Mouse (Mus musculus) CH12.LX (cell line): Measurements from ENCODE around the gene Lamtor5. TPM values are rescaled to one million over a fixed set of nuclear protein-coding genes. Genes with fewer than 3 reads are reported as not detected.
A peak's percentile ranks its signal among the peaks of the same experiment; 100 is the strongest.

Source experiments
- DNase-seq: peaks from one replicate; pipeline ENCODE4 v3.0.0-alpha.2; 2013; ENCODE audit errors: extremely low read depth
- H3K27ac ChIP-seq: 2 replicates; pipeline ENCODE4 v1.5.1; 2012; ENCODE audit warnings: low read depth, mild to moderate bottlenecking, control low read depth, moderate library complexity; ENCODE audit not compliant: insufficient read depth
- H3K27me3 ChIP-seq: replicated peaks from 2 replicates; pipeline ENCODE3; 2012; ENCODE audit warnings: inconsistent platforms
- H3K36me3 ChIP-seq, 2 experiments: replicated peaks in 1 of 2; 2 replicates each; pipeline versions ENCODE3 to v1.6.1; 2012; ENCODE audit warnings: inconsistent platforms in 1 of 2, low read length in 1 of 2, mild to moderate bottlenecking in 1 of 2, mixed read lengths in 1 of 2, moderate library complexity in 1 of 2; ENCODE audit not compliant: control insufficient read depth in 1 of 2, insufficient read depth in 1 of 2
- H3K4me1 ChIP-seq, 2 experiments: 2 replicates each; pipeline ENCODE4 v1.6.1; 2012; ENCODE audit warnings: inconsistent platforms in 1 of 2, moderate library complexity in 1 of 2; ENCODE audit not compliant: insufficient read depth in 2 of 2, control insufficient read depth in 1 of 2
- H3K4me2 ChIP-seq: 2 replicates; pipeline ENCODE4 v1.6.1; 2012; ENCODE audit warnings: low read depth, mild to moderate bottlenecking, control low read depth; ENCODE audit not compliant: poor library complexity, insufficient read depth, severe bottlenecking
- H3K4me3 ChIP-seq, 3 experiments: fragments of 150-350 bp in 1 of 3; sonication (generic) in 1 of 3; replicated peaks in 1 of 3; 2 replicates each; pipeline versions ENCODE3 to v1.5.1; 2011 to 2012; ENCODE audit warnings: low read depth in 2 of 3, low read length in 2 of 3, mild to moderate bottlenecking in 2 of 3, moderate library complexity in 2 of 3, control low read depth in 1 of 3, improper control_type of control experiment in 1 of 3, inconsistent platforms in 1 of 3, mixed read lengths in 1 of 3; ENCODE audit not compliant: poor library complexity in 1 of 3
- H3K79me2 ChIP-seq: replicated peaks from 2 replicates; pipeline ENCODE4 v1.6.1; 2012; ENCODE audit warnings: mild to moderate bottlenecking, moderate library complexity; ENCODE audit not compliant: control insufficient read depth, poor library complexity, insufficient read depth, severe bottlenecking; ENCODE audit errors: extremely low read depth
- H3K9ac ChIP-seq: 2 replicates; pipeline ENCODE4 v1.6.1; 2012; ENCODE audit warnings: low read depth, mild to moderate bottlenecking, control low read depth, moderate library complexity; ENCODE audit not compliant: insufficient read depth
- H3K9me3 ChIP-seq: replicated peaks from 2 replicates; pipeline ENCODE3; 2012; ENCODE audit warnings: low read length, inconsistent platforms, mixed read lengths
- BHLHE40 ChIP-seq: IDR thresholded peaks from 2 replicates; pipeline ENCODE4 v1.6.1; 2011; ENCODE audit warnings: mild to moderate bottlenecking, low read depth, low read length, improper control_type of control experiment
- CHD1 ChIP-seq: IDR thresholded peaks from 2 replicates; pipeline ENCODE4 v1.6.1; 2012; ENCODE audit warnings: low read depth, low read length, improper control_type of control experiment, inconsistent platforms
- CTCF ChIP-seq, 2 experiments: IDR thresholded peaks in 1 of 2; conservative IDR thresholded peaks in 1 of 2; 2 replicates each; pipeline ENCODE4 v1.5.1; 2011 to 2012; ENCODE audit warnings: low read depth in 2 of 2, low read length in 2 of 2, improper control_type of control experiment in 1 of 2, inconsistent platforms in 1 of 2, mild to moderate bottlenecking in 1 of 2, moderate library complexity in 1 of 2
- ELF1 ChIP-seq: IDR thresholded peaks from 2 replicates; pipeline ENCODE4 v1.6.1; 2014; ENCODE audit warnings: low read depth, mild to moderate bottlenecking, inconsistent platforms, low read length, improper control_type of control experiment
- EP300 ChIP-seq: IDR thresholded peaks from 2 replicates; pipeline ENCODE4 v1.6.1; 2011; ENCODE audit warnings: low read length, improper control_type of control experiment
- ETS1 ChIP-seq: conservative IDR thresholded peaks from 2 replicates; pipeline ENCODE4 v1.6.1; 2012; ENCODE audit warnings: low read depth, mild to moderate bottlenecking, inconsistent platforms, low read length, improper control_type of control experiment, moderate library complexity
- GABPA ChIP-seq: IDR thresholded peaks from 2 replicates; pipeline ENCODE4 v1.6.1; 2012; ENCODE audit warnings: low read depth, low read length, improper control_type of control experiment, inconsistent platforms; ENCODE audit not compliant: insufficient replicate concordance
- HCFC1 ChIP-seq: IDR thresholded peaks from 2 replicates; pipeline ENCODE4 v1.6.1; 2012; ENCODE audit warnings: low read depth, mild to moderate bottlenecking, inconsistent platforms, low read length, improper control_type of control experiment
- JUN ChIP-seq: IDR thresholded peaks from 2 replicates; pipeline ENCODE4 v1.6.1; 2011; ENCODE audit warnings: low read depth, mild to moderate bottlenecking, low read length, improper control_type of control experiment, moderate library complexity; ENCODE audit not compliant: insufficient read depth
- JUND ChIP-seq: conservative IDR thresholded peaks from 2 replicates; pipeline ENCODE4 v1.6.1; 2011; ENCODE audit warnings: low read depth, low read length, improper control_type of control experiment
- KAT2A ChIP-seq: IDR thresholded peaks from 2 replicates; pipeline ENCODE4 v1.6.1; 2012; ENCODE audit warnings: low read length, improper control_type of control experiment, inconsistent platforms; ENCODE audit not compliant: insufficient replicate concordance
- MAFK ChIP-seq: IDR thresholded peaks from 2 replicates; pipeline ENCODE4 v1.6.1; 2011; ENCODE audit warnings: low read length, improper control_type of control experiment; ENCODE audit not compliant: insufficient replicate concordance
- MAX ChIP-seq: IDR thresholded peaks from 2 replicates; pipeline ENCODE4 v1.6.1; 2011; ENCODE audit warnings: low read length, improper control_type of control experiment
- MAZ ChIP-seq: IDR thresholded peaks from 2 replicates; pipeline ENCODE4 v1.6.1; 2012; ENCODE audit warnings: low read depth, mild to moderate bottlenecking, inconsistent platforms, low read length, improper control_type of control experiment, moderate library complexity
- MXI1 ChIP-seq: IDR thresholded peaks from 2 replicates; pipeline ENCODE4 v1.6.1; 2011; ENCODE audit warnings: mild to moderate bottlenecking, low read depth, low read length, improper control_type of control experiment
- MYC ChIP-seq: IDR thresholded peaks from 2 replicates; pipeline ENCODE4 v1.6.1; 2011; ENCODE audit warnings: low read depth, mild to moderate bottlenecking, improper control_type of control experiment, low read length
- NELFE ChIP-seq: IDR thresholded peaks from 2 replicates; pipeline ENCODE4 v1.6.1; 2011; ENCODE audit warnings: low read depth, low read length, improper control_type of control experiment
- NRF1 ChIP-seq: IDR thresholded peaks from 2 replicates; pipeline ENCODE4 v1.6.1; 2014; ENCODE audit warnings: low read depth, mild to moderate bottlenecking, inconsistent platforms, low read length, improper control_type of control experiment, moderate library complexity
- POLR2A ChIP-seq: IDR thresholded peaks from 2 replicates; pipeline ENCODE4 v1.6.1; 2011; ENCODE audit warnings: low read depth, mild to moderate bottlenecking, improper control_type of control experiment, low read length
- RAD21 ChIP-seq: IDR thresholded peaks from 2 replicates; pipeline ENCODE4 v1.6.1; 2011; ENCODE audit warnings: low read depth, mild to moderate bottlenecking, low read length, improper control_type of control experiment, moderate library complexity
- RCOR1 ChIP-seq: conservative IDR thresholded peaks from 2 replicates; pipeline ENCODE4 v1.6.1; 2012; ENCODE audit warnings: low read depth, mild to moderate bottlenecking, inconsistent platforms, low read length, improper control_type of control experiment
- SIN3A ChIP-seq: IDR thresholded peaks from 2 replicates; pipeline ENCODE4 v1.6.1; 2012; ENCODE audit warnings: low read length, improper control_type of control experiment, inconsistent platforms
- SMC3 ChIP-seq: IDR thresholded peaks from 2 replicates; pipeline ENCODE4 v1.6.1; 2011; ENCODE audit warnings: low read depth, low read length, improper control_type of control experiment
- TBP ChIP-seq: conservative IDR thresholded peaks from 2 replicates; pipeline ENCODE4 v1.6.1; 2011; ENCODE audit warnings: low read depth, low read length, improper control_type of control experiment
- UBTF ChIP-seq: IDR thresholded peaks from 2 replicates; pipeline ENCODE4 v1.6.1; 2012; ENCODE audit warnings: low read depth, mild to moderate bottlenecking, inconsistent platforms, low read length, improper control_type of control experiment, moderate library complexity
- USF2 ChIP-seq: conservative IDR thresholded peaks from 2 replicates; pipeline ENCODE4 v1.6.1; 2011; ENCODE audit warnings: low read depth, low read length, improper control_type of control experiment
- ZC3H11A ChIP-seq: IDR thresholded peaks from 2 replicates; pipeline ENCODE4 v1.6.1; 2012; ENCODE audit warnings: low read depth, mild to moderate bottlenecking, inconsistent platforms, low read length, improper control_type of control experiment
- ZKSCAN1 ChIP-seq: IDR thresholded peaks from 2 replicates; pipeline ENCODE4 v1.6.1; 2012; ENCODE audit warnings: low read depth, inconsistent platforms, low read length, improper control_type of control experiment, borderline replicate concordance
- ZNF384 ChIP-seq: IDR thresholded peaks from 2 replicates; pipeline ENCODE4 v1.6.1; 2012; ENCODE audit warnings: low read depth, low read length, improper control_type of control experiment, inconsistent platforms
- dilution Hi-C: fragments of 300-500 bp; cut with MboI; formaldehyde crosslinking; loops from 2 replicates; pipeline ENCODE4 v1.14.3; 2020; ENCODE audit warnings: low sequenced_read_pairs; ENCODE audit not compliant: extremely low pct_unique_long_range_greater_than_20kb, extremely low pct_ligation_motif_present
- in situ Hi-C: fragments of 300-500 bp; cut with MboI; formaldehyde crosslinking; loops from 3 replicates; pipeline ENCODE4 v1.14.3; 2019; ENCODE audit warnings: low sequenced_read_pairs, low pct_ligation_motif_present, low pct_unique_long_range_greater_than_20kb, mixed read lengths
- polyA plus RNA-seq: library from polyadenylated mRNA; unstranded; fragments of >175 nt; gene quantifications from 2 replicates; pipeline ENCODE4 v1.2.1, GENCODE M21; 2012; ENCODE audit warnings: low read depth; ENCODE audit not compliant: insufficient read length
- total RNA-seq, 2 experiments: library from RNA; depleted of rRNA; stranded (reverse); fragments of 300-350 nt in 1 of 2; fragments of >200 nt in 1 of 2; gene quantifications; 2 replicates each; pipeline ENCODE4 v1.2.3; 2012 to 2014

Gene Lamtor5
- total and polyA plus RNA-seq, 3 experiments: 119 to 162 (median 137) TPM

- in situ Hi-C loops (no loop called here), dilution Hi-C loops (no loop called here)
- no peak for DNase-seq
- TF ChIP-seq JUND (no peak), MAZ (no peak), MXI1 (no peak), NELFE (no peak), EP300 (no peak), CTCF (conservative IDR thresholded peaks at IDR 0.05 in 1 of 2, IDR thresholded peaks at IDR 0.05 in 1 of 2; ENCODE audit: low read depth in 2 of 2, low read length in 2 of 2) (no peak), MAX (no peak), UBTF (no peak), KAT2A (no peak), JUN (no peak), ZC3H11A (no peak), CHD1 (no peak), NRF1 (no peak)
- Histone ChIP-seq H3K9me3 (no peaks in the 10 kb centered on the region), H3K4me1 (peaks cover 0 to 13% of the 10 kb centered on the region in 2 experiments; a peak in 3 of 4 replicates), H3K4me2 (no peak overlapping the region), H3K9ac (no peak overlapping the region), H3K36me3 (no peaks in the 10 kb centered on the region), H3K27ac (no peak overlapping the region), H3K27me3 (no peaks in the 10 kb centered on the region), H3K79me2 (peaks cover 4% of the 10 kb centered on the region), H3K4me3 (no peak overlapping the region)
Observed at GRCm38 (mm10) chr3:107275351-107275750, 3.3 kb upstream of the Lamtor5 start.

- no peak for TF ChIP-seq MYC
- no peak for TF ChIP-seq ZKSCAN1
- TF ChIP-seq POLR2A: no peak
- TF ChIP-seq GABPA: no peak
- no peak for TF ChIP-seq JUND
- TF ChIP-seq MAZ: no peak
- TF ChIP-seq ELF1: no peak
- TF ChIP-seq HCFC1: no peak
- TF ChIP-seq NRF1: no peak
- TF ChIP-seq ZNF384: no peak
- no peak for TF ChIP-seq CHD1
- TF ChIP-seq CTCF (conservative IDR thresholded peaks at IDR 0.05 in 1 of 2, IDR thresholded peaks at IDR 0.05 in 1 of 2; ENCODE audit: low read depth in 2 of 2, low read length in 2 of 2): peak in 1 of 2 experiments; percentile 59; a peak in 2 of 4 replicates
- TF ChIP-seq TBP: no peak
- no peak for TF ChIP-seq BHLHE40
- no peak for TF ChIP-seq MXI1
- no peak for TF ChIP-seq NELFE
- no peak for TF ChIP-seq SIN3A
- TF ChIP-seq RAD21: peak; percentile 18
- peak; percentile 52 for TF ChIP-seq SMC3
- TF ChIP-seq RCOR1: no peak
- no peak for TF ChIP-seq USF2
- no peak for TF ChIP-seq ETS1
- TF ChIP-seq UBTF: no peak
- no peak for TF ChIP-seq MAFK
Observed at GRCm38 (mm10) chr3:107275996-107276395, 2.7 kb upstream of the Lamtor5 start.

More at GRCm38 (mm10) chr3:107275996-107276395, 2.7 kb upstream of the Lamtor5 start:
- no peak overlapping the region for H3K4me2 ChIP-seq
- H3K4me3 ChIP-seq: no peak overlapping the region
- no peaks in the 10 kb centered on the region for H3K36me3 ChIP-seq
- H3K4me1 ChIP-seq: peaks cover 0 to 14% of the 10 kb centered on the region in 2 experiments; a peak in 3 of 4 replicates
- no peak for DNase-seq
- dilution Hi-C loops: no loop called here
- H3K9me3 ChIP-seq: no peaks in the 10 kb centered on the region
- no peak overlapping the region for H3K9ac ChIP-seq
- H3K27me3 ChIP-seq: no peaks in the 10 kb centered on the region
- H3K27ac ChIP-seq: no peak overlapping the region
- H3K79me2 ChIP-seq: peaks cover 7% of the 10 kb centered on the region
- in situ Hi-C loops: no loop called here
